Mouse (Mus musculus) cerebellum, postnatal 14 days (tissue): Measurements from ENCODE around the gene Chst15.

Experiments
- DNase-seq, 2 experiments: peaks; one replicate each; pipeline ENCODE4 v3.0.0; 2021; ENCODE audit warnings: mixed read lengths in 2 of 2

Gene Chst15

GRCm38 (mm10) chr7:132260632-132261031 is 56.4 kb downstream of the Chst15 start:
- no peak for DNase-seq

DNA sequence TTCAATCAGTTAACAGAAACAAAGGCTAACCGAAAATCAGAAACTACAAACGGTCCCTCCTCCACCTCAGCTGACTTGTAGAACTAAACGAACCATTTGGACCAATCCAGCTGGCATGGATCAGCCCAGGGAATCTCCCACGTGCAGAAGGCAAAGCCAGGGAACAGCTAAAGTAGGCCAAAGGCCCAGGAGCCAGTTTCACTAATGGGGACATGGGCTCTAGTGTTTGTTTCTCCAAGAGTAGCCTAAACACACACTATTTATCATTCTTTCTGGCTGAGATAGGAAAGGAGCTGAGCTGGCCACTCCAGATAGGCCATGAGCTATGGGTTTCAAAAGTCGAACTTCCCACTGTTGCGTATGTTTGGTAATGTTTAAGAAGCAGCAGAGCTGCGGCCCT is 58.2 kb downstream of the Chst15 start:
- DNase-seq, result no peak

DNA sequence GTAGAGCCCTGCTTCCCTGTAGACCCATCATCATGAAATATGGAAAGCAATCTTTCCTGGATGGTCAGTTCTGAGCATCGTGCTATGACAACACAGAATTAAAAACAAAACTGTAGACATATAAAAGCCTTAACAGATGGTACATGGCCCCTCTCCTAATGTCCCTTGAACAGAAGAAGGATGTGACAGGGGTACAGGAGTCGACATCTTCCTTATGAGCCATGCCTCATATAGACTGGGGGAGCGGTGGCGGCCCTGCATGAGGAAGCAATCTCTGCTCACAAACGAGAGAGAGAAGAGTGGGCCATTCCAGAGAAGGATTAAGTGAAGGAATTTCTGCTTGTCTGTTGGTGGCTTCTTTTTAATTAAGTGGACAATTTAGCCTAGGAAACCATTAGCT is 58.8 kb downstream of the Chst15 start:
- DNase-seq, result no peak

GRCm38 (mm10) chr7:132253513-132253912 is 63.5 kb downstream of the Chst15 start:
- DNase-seq, result peak; percentile 71 to 78

DNA sequence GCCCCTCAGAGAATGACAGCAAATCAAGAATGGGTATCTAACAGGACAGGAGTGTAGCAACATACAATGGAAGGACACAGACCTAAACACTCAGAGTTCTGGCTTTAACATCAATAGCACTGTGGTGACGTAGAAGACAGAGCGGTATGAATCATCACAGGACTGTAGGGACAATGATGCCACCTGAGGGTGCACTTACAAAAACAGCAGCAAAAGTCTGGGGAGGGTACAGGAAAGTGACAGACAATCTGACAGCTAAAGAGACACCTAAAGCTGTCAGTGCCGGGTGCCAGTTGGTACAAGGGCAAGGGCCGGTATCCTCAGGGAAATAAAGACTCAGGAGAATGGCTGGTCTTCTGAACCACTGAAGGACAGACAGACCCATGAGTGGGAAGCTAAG is 64.0 kb downstream of the Chst15 start:
- DNase-seq, result no peak

DNA sequence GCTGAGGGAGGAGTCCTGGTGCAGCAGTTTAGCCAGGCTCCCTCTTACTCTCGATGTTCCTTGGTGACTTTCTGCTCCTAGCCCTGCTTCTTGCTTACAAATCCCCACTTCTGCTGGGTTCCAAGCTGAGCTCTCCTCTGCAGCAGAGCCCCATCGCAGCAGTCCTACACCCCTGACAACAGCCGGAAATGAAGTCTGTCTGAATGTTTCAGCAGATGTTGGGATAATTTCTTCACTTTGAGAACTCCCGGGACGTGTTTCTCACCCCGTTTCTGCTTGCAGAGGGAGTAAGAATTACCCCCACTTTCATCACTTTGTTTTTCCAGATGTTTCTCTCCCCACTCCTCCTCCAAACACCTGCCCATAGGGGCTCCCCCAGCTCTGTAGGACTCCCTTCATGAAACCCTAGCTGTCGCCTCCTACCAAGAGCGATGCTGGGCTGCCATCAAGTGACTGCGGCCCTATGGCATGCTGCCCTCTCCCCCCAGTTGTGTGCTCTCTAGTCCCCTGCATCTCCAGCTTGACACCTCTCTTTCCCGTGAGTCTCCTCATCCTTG is 67.4 kb downstream of the Chst15 start:
- no peak for DNase-seq

DNA sequence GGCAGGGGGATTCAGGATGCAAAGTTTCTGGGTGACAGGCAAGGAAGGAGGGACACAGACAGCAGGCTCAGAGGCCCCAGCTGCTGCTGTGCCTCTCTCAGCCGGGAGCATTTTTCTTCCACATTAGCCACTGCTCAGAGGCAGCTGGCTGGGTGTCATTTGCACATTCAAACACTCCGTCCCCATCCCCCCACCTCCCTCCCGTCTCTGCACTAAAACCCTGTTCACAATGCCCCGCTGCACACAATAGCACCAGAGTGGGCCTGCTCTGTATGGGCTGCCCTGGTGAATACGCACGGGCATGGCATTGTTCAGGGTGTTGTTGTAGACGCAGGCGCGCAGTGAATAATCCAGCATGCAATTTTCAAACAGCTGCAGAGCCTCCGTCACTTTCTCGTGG is 69.5 kb downstream of the Chst15 start:
- no peak for DNase-seq

DNA sequence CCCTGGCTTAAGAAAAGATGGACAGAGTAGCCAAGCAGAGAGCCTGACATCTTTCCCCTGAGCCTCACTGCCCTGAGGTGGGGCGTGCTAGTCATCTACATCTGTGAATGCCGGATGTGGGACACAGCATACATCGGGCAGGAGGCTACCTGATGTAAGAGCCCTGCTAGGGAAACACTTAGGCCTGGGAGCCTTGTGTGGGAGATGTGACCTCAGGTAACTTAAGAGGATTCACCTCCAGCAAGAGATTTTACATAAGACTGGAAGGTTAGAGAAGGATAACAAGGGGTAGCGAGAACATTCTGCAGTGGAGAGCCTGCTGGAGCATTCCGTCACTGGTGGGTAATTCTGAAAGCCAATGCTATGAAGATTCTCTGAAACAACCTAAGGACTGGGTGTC is 69.9 kb downstream of the Chst15 start:
- DNase-seq, result no peak

DNA sequence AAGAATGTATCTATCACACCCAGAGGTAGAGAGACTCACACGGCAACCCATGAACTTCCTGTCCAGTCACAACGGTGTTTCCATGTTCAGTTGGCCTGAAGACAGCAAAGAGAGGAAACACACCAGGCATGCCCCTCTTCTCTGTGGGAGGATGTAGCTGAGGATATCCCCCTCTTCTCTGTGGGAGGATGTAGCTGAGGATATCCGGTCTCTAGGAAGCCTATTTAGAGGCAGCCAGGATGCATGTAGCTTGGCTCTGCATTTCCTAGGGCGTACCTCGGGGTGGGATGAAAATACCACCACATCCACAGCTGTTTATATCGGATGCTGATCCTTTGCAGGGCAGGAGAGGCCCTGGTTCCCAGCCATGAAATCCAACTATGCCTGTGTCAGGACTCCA is 71.3 kb downstream of the Chst15 start:
- DNase-seq, result no peak

DNA sequence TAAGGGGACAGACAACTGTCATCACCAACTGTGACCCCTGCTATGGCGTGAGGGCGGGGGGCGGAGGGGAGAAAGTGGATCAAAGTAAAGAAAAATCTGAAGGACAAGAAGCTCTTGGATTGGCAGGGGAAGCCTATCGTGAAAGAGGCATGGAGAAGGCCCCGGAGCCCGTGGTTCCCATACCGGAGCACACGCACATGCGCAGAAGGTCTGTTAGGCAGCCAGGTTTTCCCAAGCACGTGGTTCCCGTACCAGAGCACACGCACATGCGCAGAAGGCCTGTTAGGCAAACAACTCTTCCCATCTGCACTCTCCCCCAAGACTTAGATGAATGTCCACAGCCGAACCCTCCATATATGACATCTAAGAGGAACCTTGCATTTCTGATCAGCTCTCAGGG is 72.4 kb downstream of the Chst15 start:
- DNase-seq, result no peak

GRCm38 (mm10) chr7:132243225-132243624 is 73.8 kb downstream of the Chst15 start:
- no peak for DNase-seq

DNA sequence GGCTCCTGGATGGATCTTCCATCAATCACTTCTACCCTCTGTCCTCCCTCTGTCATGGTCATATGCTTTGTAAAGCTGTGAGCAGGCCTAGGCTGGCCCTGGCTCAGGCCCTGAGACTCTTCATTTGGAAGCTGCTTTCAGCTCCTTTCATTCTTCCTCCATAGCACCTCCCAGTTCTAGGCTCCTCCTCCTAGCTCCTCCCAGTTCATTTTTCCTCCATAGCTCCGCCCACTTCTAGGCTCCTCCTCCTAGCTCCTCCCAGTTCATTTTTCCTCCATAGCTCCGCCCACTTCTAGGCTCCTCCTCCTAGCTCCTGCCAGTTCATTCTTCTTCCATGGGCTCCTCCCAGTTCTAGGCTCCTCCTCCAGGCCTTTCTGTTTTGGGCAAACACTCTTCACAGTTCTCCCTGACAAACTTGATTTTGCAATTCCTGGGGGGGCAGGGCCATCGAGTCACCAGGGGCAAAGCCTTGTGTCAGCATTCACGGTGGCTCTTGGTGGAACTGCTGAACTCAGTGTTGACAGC is 74.3 kb downstream of the Chst15 start:
- DNase-seq, result no peak

GRCm38 (mm10) chr7:132238921-132239320 is 78.1 kb downstream of the Chst15 start:
- DNase-seq, result no peak

DNA sequence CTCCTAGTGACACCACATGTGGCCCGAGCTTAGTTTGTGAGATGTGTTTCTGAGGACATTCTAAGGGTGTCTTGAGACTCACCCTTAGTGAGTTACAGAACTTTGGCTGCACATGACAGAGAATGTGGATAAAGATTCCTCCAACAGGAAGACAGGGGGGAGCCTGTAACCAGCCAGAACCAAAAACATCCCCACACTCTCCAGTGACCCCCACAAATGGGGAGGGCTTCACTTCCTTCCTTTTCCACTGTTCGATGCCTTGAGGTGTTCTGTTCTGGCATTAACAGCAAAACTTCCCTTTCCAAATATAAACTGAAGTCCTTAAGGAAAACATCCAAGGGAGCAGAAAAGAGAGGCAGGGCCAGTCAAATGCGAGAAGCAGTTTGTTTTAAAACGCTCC is 79.8 kb downstream of the Chst15 start:
- no peak for DNase-seq

GRCm38 (mm10) chr7:132236789-132237188 is 80.2 kb downstream of the Chst15 start:
- DNase-seq, result peak in 1 of 2 experiments; percentile 25

GRCm38 (mm10) chr7:132234250-132234649 is 82.8 kb downstream of the Chst15 start:
- DNase-seq, result no peak

- no peak for DNase-seq
These were observed 83.3 kb downstream of the Chst15 start for GRCm38 (mm10) chr7:132233732-132234131.

GRCm38 (mm10) chr7:132232937-132233336 is 84.1 kb downstream of the Chst15 start:
- no peak for DNase-seq

- no peak for DNase-seq
These were observed 85.6 kb downstream of the Chst15 start for GRCm38 (mm10) chr7:132231476-132231875.

DNA sequence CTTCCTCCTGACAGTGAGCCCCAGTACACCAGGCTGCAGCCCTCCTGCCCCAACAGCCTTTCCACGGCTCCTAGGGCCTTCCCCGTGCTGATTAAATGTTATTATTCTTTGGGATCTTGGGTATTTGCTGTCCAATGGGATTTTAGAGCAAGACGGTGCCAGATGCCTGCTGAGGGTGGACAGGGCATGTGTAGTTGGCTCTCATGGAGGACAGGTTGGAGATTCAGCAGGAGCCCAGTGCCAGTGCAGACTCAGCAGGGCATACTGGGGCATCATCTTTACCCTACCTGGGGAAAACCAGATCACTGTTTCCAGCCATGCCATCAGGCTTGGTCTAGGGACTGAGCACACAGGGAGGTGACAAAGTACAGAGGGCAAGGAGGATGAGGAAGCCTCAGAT is 86.1 kb downstream of the Chst15 start:
- DNase-seq, result peak in 1 of 2 experiments; percentile 53

DNA sequence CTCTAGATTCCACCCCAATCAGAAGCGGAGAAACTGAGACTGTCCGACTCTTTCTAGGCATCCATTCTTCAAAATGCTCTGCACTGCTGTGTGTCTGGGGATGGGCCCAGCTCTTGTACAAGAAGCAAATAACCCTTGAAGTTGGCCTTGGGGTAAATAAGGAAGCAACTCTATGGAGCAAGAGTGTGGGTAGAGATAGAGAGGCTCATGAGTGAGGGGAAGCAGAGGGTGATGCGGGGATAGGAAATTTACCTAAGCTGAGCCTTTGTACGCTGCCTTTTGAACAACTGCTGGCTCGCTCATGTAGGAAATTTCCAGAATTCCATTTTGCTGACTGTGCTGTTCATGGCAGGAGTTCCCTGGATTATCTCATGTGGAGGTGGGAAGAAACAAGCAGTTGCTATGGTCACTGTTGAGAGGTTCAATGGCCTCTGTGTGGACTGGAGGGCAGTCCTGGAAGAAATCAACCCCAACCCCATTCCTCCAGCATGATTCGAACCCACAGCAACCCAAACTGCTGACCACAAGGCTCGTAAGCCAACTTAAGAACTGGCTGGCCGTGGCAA is 89.9 kb downstream of the Chst15 start:
- DNase-seq, result no peak

- DNase-seq, result peak; percentile 96
These were observed 90.5 kb downstream of the Chst15 start for GRCm38 (mm10) chr7:132226379-132227074.

GRCm38 (mm10) chr7:132223452-132224141 is 93.4 kb downstream of the Chst15 start:
- DNase-seq, result no peak

DNA sequence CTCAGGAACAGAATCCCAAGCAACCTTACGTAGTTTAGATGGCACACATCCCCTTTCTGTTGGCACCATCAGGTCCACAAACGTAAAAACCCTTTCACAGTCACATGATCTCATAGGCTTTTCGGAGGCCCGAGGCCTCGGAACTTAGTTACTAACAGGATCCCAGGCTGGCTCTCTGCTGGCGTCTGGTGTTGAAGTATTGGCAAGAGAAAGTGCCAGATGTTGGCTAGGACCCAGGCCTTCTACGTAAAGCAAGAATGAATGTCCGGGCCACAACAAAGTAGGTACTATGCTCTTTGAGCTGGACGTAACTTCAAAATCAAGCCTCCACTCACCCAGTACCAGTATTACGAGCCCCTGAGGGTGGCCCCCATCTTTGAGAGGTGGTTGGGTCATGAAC is 103.0 kb downstream of the Chst15 start:
- peak in 1 of 2 experiments; percentile 43 for DNase-seq
